Mouse (Mus musculus) splenic B cell, adult 2 months (primary cell): ENCODE measurements around the gene Arl6ip5.

ENCODE experiments used
- DNase-seq: peaks from one replicate; pipeline ENCODE4 v3.0.0-alpha.2; 2011; ENCODE audit warnings: low read depth, low spot score
- H3K27me3 ChIP-seq: 2 replicates; pipeline ENCODE4 v1.6.1; 2012; ENCODE audit warnings: mild to moderate bottlenecking, low read length, moderate library complexity, mixed read lengths; ENCODE audit not compliant: control insufficient read depth, poor library complexity, insufficient read depth, severe bottlenecking
- H3K36me3 ChIP-seq: 2 replicates; pipeline ENCODE4 v1.6.1; 2012; ENCODE audit warnings: mild to moderate bottlenecking, low read length, moderate library complexity, mixed read lengths; ENCODE audit not compliant: control insufficient read depth, poor library complexity, insufficient read depth, severe bottlenecking

Arl6ip5 gene

DNA sequence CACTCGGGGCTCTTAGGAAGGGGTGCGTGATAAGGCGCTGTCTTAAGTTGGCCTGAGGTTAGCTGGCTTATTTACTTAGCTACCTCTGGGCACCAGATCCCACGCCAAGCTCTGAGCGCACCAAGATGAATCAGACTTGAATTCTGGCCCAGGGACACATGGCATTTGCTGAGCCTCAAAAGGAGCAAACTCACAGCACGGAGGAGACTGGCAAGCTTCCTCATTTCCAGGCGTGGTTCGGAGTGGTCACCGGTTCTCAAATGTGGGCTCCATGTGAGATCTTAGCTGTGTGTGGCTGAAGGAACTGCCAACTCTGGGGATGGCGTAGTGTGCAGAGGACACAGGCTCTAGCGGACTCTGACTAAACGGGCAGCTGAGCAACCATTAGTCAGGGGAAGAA, 1.5 kb downstream of the Arl6ip5 start:
- peak; percentile 47 for DNase-seq
- Histone ChIP-seq H3K27me3 (no peaks in the 10 kb centered on the region), H3K36me3 (0 out of 2 replicates have a peak, but pooled peaks cover 2% of the 10 kb centered on the region)

DNA sequence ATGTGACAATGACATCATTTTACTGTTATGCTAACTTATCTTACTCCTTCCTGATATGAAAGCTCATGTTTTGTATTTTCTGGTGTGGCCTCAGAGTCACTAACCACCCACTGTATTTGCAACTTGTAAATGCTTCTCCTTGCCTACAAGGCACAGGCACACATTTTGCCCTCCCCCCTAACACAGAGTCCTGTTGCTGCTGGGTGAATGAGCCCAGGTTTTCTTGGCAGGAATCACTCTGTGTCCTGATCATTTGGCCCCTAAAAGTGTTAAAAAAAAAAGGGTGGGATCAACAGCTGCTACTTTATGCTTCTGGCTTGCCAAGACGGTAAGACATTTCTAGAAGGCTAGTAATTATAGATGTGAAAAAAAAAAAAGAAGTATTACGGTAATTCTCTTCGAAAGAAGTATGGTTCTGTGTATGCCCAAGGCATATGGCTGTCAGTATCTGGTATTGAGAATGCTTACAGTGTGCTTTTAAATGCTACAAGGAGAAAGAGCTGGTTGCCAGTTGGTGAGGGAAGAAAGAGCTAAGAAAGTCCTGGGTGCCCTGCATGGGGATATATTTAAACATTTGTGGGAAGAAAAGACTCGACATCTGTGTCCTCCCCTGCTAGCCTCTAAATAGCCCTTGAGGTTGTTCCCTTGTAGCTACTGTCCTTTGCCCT, 5.8 kb downstream of the Arl6ip5 start:
- 0 out of 2 replicates have a peak, but pooled peaks cover 2% of the 10 kb centered on the region for H3K36me3 ChIP-seq
- no peaks in the 10 kb centered on the region for H3K27me3 ChIP-seq
- no peak for DNase-seq

DNA sequence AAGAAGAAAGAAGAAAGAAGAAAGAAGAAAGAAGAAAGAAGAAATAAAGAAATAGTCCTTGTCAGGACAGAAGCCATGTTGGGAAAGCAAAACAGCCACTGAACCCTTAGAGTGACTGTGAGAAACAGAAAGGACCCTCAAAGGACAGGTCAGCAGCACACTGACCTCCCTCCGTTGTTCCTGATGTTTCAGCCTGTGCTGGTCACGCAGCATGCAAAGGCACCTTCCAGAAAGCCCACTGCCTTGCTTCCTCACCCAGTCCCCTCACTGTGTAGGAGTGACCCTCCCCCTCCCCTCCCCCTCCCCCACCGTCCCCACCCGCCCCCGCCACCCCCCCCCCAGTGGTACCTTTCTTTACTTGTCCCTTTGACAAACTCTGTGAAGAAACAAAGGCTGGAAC, 10.2 kb downstream of the Arl6ip5 start:
- DNase-seq, result no peak
- H3K36me3 ChIP-seq, result no peaks in the 10 kb centered on the region; the same call in 1 of the 2 replicates
- H3K27me3 ChIP-seq, result no peaks in the 10 kb centered on the region

DNA sequence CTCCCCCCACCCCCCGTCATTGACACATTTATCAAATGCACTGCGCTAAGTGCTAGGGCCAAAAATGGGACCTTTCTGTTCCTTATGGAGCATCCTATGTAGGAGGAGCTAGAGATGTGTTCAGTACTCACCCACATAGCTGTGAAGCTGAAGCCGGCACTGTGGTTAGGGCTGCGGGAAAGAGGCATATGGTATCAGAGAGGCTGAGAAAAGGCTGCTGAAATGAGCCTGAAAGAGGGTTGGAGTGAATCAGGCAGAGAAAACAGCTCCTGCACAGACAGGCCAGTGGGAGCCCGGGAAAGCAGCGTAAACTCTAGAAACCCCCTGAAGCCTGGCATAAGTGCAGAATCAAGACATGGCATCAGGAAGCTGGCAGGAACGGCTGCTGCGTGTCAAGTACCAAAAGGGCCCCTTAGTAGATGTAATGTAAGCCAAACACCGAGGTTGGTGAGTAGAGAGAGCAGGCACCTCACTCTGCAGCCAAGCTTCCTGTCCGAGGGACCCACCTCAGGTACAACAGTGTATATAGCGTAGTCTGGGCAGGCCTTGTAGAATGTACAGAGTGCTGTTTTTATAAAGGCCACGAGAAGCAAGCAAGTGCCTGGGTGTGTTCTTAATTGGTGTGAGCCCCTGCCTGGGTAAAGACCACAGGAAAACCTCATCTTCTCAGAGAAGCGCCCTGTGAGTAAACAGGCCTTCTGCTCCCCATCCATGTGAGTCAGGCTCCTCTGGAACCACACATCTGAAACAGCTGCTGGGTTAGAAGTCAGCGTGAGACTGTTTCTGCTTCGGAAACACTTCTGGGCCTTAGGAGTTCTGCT, 10.9 kb downstream of the Arl6ip5 start:
- no peak for DNase-seq
- H3K36me3 ChIP-seq, result no peaks in the 10 kb centered on the region; the same call in 1 of the 2 replicates
- no peaks in the 10 kb centered on the region for H3K27me3 ChIP-seq

DNA sequence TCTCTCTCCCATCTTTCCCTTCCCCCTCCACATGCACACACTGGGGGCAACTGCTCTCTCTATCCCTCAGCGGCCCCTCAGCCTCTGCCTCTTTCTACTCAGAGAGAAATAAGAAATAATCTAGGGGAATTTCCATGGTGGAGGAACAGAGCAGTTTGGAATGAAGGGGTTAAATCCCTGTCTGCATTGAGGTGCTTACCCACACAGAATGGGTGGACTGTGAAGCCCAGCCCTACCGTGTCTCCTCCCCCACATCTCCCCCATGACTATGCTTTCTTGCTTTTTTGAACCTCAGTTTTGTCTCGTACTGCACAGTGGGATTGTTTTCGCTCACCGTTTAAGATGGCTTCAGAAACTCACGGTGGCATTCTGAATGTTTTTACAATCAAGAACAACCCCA, 11.8 kb downstream of the Arl6ip5 start:
- peak; percentile 32 for DNase-seq
- Histone ChIP-seq H3K27me3 (no peaks in the 10 kb centered on the region), H3K36me3 (no peaks in the 10 kb centered on the region; the same call in 1 of the 2 replicates)

DNA sequence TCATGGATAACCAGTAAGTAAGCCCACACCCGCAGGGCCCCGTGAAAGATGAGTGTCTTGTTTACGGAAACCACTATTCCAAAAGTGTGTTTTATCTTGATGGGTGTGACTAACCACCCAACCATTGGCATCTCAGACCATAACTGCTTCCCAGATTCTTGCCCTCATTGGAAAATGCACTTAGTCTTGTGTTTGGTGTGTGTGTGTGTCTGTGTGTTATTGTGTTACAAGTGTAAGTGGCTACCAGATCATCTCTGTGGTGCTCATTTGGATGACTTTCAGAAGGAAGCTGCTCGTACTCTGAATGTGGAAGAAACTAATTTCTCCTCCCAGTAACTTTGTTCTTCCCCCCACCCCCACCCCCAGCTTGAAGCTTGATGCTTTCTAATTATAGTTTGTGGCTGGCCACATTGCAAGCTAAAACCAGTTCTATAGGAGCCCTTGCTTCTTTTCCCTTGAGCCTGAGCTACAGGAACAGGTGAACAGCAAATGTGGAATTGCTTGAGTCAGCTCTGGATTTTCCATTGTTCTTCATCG, 12.5 kb downstream of the Arl6ip5 start:
- no peak for DNase-seq
- Histone ChIP-seq H3K27me3 (no peaks in the 10 kb centered on the region), H3K36me3 (no peaks in the 10 kb centered on the region; the same call in 1 of the 2 replicates)

DNA sequence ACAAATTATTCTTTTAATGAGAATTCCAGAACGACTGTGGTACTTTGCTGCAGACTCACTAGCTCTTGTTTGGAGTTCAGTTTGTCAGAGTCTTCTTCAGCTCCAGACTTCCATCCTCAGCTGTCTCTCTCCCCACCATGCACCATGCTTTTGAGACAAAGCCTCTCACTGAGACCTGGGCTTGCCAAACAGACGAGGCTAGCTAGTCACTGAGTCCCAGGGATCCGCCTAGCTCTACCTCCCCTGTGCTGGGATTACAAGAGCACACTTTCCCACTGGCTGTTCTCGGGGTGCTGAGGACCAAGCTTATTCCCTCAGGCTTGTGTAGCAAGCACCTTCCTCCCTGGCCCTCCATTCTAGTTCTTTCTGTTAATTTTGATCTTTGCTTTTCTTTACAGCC, 13.1 kb downstream of the Arl6ip5 start:
- DNase-seq, result no peak
- Histone ChIP-seq H3K36me3 (no peaks in the 10 kb centered on the region; the same call in 1 of the 2 replicates), H3K27me3 (no peaks in the 10 kb centered on the region)

DNA sequence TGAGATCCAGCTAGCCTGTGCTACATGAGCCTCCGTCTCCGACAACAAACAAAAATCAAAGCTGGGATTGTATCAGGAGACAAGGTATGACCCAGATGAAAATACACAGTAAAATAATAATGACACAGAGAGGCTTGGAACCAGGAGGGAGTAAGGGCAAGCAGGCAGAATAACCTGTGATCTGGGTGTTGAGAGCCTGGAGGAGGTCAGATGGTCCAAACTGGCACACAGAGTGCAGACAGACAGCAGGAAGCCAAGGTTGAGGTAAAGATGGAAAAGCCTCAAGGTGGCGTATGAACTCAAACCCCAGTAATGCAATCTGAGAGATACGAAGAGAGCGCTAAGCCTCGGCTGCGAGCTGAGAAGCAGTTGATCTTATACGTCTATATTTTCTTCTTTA, 14.0 kb downstream of the Arl6ip5 start:
- H3K36me3 ChIP-seq, result peaks cover under 1% of the 10 kb centered on the region
- no peaks in the 10 kb centered on the region for H3K27me3 ChIP-seq
- DNase-seq, result no peak

DNA sequence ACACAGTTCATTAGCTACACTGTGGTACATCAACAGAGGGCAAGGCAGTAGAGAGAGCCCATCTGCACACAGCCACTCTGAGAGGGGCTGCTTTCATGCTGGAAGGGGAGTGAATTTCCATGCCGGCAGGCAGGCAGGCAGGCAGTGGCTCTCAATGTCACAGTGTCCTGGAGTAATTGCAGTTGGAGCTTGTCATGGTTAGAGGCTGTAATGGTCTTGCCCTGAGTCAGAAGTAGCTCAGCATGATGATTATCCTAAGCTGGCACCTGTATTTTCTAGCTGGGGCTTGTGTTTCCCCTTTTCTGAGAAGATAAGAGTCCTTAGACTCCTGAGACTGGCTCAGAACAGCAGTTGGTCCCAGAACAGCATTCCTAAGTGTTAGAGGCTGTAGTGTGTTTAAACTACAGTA, 15.6 kb downstream of the Arl6ip5 start:
- peaks cover 7% of the 10 kb centered on the region for H3K36me3 ChIP-seq
- H3K27me3 ChIP-seq, result no peaks in the 10 kb centered on the region
- no peak for DNase-seq

DNA sequence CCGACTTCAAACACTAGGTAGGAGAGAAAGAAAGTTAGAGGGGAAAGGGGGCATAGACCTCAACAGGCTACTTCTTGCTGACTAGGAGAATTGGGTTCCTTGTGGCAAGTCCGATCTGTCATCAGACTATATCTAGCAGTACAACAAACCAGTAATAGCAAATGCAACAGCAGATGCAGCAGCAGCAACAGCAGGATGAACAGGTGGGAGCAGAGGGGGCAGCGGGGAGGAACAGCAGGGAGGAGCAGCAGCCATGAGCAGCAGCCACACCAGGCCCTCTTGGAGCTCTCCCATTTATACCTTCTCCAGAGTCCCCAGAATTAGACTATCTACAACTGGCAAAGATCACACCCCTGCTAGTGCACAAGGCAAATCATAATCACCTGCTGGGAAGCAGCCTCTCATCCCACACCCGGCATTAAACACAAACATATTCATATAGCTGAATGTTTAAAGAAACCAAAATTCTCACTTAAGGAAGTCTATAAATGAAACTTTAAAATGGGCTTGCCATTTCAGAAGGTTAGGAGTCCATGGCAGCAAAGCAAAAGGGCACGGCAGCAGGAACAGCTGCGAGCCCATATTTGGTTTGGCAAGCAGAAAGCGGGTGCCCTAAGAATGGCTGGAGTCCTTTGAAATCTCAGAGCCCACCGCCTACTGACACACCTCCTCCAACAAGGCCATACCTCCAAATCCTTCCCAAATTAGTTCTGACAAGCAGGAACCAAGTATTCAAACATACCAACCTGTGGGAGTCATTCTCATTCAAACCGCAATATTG, 16.8 kb downstream of the Arl6ip5 start:
- DNase-seq, result no peak
- no peaks in the 10 kb centered on the region for H3K27me3 ChIP-seq

DNA sequence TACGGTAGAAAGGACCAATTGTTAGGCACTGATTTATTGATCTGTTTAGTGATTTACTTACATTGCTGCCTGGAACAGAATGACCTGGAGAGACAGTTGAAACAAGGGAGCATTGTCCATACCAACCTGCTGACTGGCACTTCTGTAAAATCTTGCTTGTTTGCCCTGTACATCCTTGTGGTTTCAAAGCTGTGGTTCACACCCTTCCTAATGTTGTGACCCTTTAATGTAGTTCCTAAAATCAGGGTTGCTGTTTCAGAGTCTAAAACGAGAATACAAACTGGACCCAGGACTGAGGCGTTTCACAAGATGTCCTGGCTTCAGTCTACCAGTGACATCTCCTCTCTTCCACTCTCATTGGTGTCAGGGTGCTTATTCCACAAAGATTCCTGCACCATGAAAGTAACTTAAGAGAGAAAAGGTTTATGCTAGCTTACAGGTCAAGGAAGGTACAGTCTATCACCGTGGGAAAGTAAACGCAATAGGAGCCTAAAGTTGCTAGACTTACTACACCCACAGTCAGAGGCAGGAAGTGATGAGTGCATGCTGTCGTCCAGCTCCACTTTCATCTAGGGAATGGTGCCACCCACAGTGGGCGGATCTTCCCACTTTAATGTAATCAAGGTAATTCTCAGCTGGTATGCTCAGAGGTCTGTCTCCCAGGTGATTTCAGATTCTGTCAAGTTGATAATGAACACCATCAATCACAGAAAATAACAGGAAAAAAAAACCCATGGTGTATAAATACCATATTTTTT, 24.6 kb downstream of the Arl6ip5 start:
- no peak for DNase-seq
- peaks cover 11% of the 10 kb centered on the region for H3K36me3 ChIP-seq
- H3K27me3 ChIP-seq, result no peaks in the 10 kb centered on the region

More for the DNA sequence above, 16.8 kb downstream of the Arl6ip5 start:
- H3K36me3 ChIP-seq, result peaks cover 9% of the 10 kb centered on the region

DNA sequence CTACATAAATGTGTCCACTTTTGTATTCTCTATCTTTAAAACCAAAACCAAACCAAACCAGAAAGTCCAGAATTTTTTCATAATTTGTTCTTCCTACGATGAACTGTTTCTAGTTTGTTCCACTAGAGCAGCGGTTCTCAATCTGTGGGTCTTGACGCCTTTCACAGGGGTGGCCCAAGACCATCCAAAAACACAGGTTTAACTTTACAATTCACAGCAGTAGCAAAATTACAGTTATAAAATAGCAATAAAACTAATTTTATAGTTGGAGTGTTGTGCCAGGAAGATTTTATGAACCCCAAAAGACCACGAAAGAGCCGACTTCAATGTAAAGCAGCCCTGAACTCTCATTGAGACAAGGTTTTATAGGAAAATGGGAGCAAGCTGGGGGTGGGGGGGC, 25.6 kb downstream of the Arl6ip5 start:
- Histone ChIP-seq H3K36me3 (peaks cover 8% of the 10 kb centered on the region), H3K27me3 (no peaks in the 10 kb centered on the region)
- DNase-seq, result no peak

DNA sequence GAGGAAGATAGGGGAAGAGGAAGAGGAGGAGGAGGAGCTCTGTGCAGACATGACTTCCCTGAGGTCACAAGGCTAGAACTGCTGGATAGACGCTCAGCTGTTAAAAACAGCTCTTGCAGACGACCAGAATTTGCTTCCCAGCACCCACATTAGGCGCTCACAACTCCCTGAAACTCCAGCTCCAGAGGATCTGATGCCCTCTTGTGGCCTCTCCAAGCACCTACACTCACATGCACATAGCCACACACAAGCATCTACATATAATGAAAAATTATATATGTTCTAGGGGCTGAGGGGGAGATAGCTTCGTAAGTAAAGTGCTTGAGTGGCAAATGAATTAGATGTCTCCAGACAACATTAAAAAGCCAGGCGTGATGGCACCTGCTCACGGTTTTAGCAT, 28.9 kb downstream of the Arl6ip5 start:
- H3K27me3 ChIP-seq, result no peaks in the 10 kb centered on the region
- no peak for DNase-seq
- H3K36me3 ChIP-seq, result no peaks in the 10 kb centered on the region; the same call in 1 of the 2 replicates

DNA sequence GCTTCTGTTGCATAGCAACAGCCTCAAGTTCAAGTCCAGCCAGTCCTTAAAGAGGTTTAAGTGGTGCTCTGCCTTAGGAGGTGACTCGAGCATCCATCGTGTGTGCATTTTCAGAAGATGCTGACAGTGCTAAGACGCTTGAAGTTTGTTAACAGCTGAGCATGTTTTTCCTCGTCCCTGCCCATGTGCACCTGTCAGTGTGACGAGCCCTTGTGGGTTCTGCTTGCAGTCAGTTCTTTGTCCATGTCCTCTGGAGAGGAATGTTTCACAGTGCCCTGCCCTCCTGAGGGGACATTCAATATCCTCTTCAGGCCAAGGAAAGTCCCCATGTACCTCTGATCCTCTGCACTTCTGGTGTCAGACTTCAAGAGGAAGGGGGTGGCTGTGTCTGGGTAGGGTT, 29.6 kb downstream of the Arl6ip5 start:
- Histone ChIP-seq H3K36me3 (no peaks in the 10 kb centered on the region), H3K27me3 (no peaks in the 10 kb centered on the region)
- DNase-seq, result no peak
